Mouse (Mus musculus): Measurements from ENCODE around the gene Ppp1ca.

DNA sequence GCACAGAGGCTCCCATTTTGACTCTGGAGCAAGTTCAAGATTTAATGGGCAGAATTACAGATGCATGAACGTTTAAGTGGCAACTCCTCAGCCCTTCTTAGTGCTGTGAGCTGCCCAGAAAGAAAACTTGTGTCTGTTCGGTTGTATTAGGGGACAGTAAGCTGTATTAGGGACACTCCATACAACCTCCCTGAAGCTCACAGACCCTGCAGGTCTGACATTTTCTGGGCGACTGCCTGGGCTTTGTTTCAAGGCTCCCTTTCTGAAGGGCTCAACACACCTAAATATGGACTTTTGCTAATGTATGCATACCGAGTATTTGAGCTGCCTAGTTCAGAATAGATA, 28.4 kb upstream of the Ppp1ca start:
- TF ChIP-seq CTCF (IDR thresholded peaks at IDR 0.05): no peak
- TF ChIP-seq POLR2A (IDR thresholded peaks at IDR 0.05; ENCODE audit: insufficient read depth, low read depth, low read length): no peak
- no peak for TF ChIP-seq EP300 (IDR thresholded peaks at IDR 0.05; ENCODE audit: insufficient read depth, low read depth, low read length)

Measured in heart, adult 2 months (tissue).